Mouse (Mus musculus) cerebellum, adult 9-10 months (tissue): ENCODE data around the gene Them4.
A peak's percentile ranks its signal among the peaks of the same experiment; 100 is the strongest.
"Not testable (repeated sequence)": the region's sequence is repeated elsewhere in the genome, so short reads cannot be mapped to it uniquely, and the experiment has no call there.

ENCODE experiments used
- DNase-seq: peaks from one replicate; pipeline ENCODE4 v3.0.0; 2022

The Them4 gene

DNA sequence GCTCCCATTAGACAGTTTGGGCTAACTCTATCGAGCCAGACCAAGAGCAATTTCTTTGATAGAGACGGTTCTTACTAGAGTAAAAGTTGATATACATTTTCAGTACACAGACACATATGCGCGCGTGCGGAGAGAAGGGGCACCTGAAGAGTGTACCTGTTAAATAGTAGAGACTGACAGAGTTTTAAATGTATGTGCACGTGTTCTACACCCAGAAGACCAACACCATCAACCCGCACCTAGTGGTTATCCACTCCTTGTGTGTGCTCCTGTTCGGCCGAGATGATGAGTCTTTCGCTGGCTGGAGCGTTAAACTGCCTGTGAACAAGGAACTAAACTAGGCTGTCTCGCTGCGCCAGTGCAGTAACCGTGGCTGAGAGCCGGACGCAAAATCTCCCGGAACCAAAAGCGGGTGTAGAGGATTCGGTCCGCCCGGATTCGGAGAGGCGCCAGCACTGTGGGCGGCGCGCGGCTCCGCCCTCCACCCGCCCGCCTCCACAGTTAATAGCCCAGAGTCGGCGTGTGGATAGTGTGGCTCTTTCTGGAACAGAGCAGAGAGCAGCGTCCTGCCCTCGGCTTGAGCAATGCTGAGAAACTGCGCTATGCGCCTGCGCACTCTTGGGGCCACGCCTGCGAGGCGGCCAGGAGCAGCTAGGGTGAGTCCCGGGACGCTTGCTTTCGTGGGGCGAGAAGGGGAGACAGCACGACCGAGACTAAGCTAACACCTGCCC is at the start of gene Them4:
TSS of gene Them4 (plus strand) at position 457 of the 731 bp plus-strand sequence.
- DNase-seq: peak; percentile 97

DNA sequence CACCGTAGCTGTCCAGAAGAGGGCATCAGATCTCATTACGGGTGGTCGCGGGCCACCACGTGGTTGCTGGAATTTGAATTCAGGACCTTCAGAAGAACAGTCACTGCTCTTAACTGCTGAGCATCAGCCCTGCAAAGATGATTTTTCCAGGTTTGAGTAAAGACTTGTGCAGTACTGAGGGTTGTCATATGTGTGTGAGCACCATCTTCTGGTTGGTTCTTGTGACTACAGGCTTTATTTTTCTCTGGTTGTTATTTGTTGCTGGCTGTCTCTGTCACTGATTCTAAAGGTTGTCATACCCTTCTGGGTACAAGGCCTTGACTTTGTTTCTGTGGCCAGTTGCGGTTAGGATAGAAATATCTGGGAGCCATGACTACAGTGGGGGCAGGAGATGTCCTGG is 49.3 kb upstream of the Them4 start:
- no peak for DNase-seq

DNA sequence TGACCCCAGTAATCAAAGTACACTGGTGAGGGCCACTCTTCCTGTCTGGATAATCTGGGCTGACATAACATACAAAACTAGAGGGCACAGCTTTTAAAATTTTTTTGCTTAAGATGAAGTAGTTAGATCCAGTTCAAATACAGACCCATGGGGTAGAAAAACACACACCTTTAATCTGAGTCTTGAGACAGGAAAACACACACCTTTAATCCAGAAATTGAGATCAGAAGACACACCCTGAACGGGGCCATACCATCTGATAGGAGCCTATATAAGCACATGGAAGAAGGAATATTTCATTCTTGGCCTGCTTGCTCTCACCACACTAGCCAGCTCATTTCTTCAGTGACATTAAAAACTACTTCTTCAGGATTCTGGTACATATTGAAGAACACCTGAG is 46.2 kb upstream of the Them4 start, which contains the start of gene Gm4778:
TSS of gene Gm4778 (plus strand) at position 301 of the 400 bp plus-strand sequence.
- not testable (repeated sequence) for DNase-seq

DNA sequence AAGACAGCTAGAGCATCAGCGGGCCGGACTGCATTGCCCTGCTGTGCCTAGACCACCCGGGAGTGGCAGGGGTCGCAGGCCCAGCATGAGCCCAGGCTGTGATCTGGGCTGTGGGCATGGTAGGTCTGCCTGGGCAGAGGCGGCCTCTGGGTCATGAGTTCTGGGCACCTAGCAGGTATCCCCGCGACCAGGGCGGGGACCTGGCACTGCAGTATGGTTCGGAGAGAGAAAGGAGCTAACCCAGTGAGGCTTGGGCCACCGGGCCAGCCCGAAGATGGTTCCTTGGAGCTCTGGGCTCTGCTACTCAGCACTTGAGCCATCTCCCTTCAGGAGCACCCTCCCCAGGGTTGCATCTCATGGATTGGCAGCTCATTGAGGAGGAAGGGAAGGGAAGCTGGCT is 33.9 kb upstream of the Them4 start:
- DNase-seq: no peak

DNA sequence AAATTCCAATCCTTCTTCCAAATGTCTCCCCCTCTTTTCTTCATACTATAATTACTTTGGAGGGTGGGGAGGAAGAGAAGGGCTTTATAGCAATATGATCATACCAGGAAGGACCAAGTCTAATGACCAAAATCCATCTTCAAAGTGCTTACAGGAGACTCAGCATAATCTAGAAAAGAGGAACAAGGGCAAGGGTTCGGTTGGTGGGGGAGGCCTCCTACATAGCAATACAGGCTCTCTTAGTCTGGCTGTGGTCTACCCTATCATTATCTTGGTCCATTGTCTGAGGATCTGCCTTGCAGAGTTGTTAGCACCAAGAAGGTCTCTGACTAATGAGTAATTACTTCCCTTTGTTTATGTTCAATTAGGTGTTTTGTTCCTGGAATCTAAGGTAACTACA is 4.4 kb upstream of the Them4 start:
- no peak for DNase-seq

DNA sequence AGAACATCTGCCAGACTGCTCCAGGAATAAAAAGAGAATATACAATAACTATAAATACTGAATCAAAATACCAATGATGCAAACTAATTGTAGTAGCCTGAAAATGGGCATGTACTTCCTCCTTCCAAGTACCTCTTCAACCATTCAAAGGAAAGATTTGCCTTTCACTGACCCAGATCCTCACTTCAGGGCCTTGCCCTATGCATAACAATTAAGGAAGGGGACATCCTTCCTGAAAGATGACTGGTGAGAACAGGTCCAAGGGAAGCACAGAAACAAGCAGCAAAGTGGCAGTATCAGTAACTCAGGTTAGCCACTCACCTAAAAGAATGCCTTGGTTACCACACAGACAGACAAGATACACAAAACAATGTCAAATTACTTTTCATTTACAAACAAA is 2.9 kb upstream of the Them4 start:
- DNase-seq: no peak

DNA sequence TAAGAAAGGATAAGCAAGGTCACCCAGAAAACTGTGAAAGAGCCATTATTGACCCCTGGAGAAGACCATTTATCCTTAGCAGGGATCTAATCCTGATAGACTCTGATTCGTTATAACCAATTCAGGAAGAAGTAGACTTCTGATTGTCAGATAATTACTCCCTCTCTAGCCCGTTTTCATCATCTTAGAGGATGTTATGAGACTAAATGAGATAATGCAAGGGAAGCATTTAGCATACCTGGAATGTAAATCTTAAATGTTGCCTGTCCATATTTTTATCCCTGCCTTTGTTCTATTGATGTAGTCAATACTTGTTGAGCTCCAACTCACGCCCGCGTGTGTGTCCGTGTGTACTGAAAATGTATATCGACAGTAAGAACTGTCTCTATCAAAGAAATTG is 602 bp downstream of the Them4 start:
- peak; percentile 34 for DNase-seq

DNA sequence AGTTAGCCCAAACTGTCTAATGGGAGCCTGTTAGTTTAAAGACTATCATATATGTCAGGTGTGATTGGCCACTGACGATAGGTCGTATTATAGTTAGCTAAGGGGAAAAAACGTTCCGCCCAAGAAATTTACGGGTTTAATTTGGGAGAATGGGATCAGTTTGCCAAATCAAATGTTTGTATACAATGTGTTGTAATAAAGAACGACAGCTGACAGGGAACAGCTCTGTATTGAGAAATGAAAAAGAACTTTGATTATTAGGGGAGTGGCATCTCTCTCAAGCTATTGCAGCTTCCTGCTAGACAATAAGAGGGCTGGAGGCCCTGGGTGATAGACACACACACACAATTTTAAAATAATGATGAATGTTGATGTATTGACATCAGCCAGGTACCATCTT is 1.0 kb downstream of the Them4 start:
- no peak for DNase-seq

DNA sequence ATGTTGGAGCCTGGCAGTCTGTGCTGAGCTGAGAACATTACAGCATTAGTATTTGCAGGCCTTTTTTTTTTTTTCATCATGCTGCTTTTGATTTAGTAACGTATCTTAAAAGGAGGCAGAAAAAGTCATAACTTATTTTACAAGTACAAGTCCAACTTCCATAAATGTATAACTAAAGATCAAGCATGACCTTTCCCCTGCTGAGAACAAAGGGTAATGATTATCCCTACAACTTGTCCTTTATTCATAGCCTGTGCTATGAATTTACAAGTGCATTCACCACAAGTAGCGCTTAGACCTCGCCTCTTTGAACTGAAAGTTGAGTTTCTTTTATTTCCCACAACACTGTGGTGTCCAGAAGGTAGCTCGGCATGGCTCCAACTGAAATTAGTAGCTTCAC is 1.5 kb downstream of the Them4 start:
- DNase-seq: peak; percentile 21

DNA sequence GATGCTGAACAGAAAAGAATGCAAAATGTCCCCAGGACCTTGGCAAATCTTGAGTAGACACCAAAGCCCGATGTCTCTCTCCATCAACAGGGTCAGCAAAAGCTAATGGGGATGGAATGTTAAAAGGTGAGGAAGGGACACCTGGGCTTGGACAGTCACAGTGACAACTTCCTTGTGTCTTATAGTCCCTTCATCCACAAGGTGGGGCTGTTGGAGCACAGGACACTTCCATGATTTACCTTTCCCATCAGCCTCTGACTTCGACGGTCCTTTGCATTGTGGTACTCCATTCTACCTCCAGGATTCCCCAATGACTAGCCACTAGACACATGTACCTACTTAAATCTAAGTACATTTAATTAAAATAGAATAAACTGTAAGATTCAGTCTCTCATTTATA is 18.8 kb downstream of the Them4 start:
- DNase-seq: no peak

DNA sequence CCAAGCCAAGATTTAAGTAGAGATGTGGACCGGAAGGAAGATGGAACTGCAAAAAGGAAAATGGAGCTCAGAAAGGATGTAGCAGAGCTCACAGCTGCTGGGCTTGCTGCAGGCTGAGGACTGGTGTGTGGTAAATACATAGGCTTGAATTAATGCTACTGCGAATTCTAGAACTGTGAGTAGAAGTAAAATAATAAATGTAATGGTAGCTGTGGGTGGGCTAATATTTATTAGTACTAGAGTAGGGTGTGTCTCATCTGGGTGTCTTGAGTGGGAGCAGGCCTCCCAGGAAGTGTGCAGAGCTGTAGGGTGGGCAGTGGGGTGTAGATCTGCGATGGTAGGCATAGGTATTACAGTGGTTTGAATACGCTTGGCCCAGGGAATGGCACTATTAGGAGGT is 24.6 kb downstream of the Them4 start:
- no peak for DNase-seq

DNA sequence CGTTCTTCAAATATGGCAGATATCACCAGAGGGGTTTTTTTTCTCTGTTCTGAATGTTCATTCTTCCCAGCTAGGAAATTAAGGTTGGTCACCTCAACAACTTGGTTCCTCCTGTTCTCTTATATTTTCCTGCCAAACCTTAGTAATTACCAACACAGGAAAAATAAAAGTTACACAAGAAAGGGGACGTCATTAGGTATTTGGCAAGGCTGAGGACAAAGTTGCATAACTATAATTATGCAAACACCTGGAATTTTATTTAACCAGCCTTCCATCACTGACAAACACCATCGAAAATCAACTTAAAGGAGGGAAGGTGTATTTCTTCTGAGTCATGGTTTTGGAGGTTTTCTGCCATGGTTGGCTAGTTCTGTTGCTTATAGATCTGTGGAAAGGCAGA is 28.6 kb downstream of the Them4 start:
- DNase-seq: no peak

DNA sequence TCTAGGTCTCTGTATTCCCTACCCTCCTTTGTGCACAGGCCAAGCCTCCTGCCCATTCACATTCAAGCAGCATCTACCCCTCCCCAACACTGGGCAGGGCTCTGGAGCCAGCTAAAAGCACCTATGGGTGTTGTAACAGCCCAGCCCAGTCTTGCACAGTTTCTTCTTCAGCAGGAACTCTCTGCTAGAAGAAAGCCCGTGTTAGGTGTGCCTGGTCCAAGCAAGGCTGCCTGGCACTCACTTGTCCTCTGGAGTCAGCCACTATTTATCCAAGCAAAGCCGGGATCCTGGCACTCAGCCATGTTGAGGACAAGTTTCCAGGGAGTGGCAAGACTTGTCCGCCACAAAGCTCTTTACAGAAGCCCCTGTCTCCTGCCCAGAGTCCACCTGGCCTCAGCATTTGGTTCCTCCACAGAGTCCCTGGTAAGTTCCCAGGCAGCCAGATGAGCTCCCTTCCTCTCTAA is 32.1 kb downstream of the Them4 start, which contains the start of gene Them5:
TSS of gene Them5 (plus strand) at position 141 of the 464 bp plus-strand sequence.
- DNase-seq: no peak

DNA sequence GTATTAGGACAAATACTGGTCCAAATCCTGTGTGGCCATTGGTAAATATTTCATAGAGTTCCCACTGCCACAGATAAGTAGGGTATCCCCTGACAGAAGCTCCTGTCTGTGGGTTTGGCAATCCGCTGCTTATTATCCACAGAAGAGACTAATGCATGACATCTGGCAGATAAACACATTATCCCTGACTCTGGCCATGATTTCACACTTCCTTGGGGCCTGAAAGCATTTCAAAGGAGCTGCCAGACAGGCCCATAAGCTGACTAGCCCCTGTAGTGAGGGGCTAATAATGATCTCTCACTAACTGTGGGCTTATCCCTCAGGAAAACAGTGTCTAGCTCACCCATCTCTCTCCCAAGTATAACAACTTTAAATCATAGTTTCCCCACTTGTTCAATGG is 32.7 kb downstream of the Them4 start:
- no peak for DNase-seq

DNA sequence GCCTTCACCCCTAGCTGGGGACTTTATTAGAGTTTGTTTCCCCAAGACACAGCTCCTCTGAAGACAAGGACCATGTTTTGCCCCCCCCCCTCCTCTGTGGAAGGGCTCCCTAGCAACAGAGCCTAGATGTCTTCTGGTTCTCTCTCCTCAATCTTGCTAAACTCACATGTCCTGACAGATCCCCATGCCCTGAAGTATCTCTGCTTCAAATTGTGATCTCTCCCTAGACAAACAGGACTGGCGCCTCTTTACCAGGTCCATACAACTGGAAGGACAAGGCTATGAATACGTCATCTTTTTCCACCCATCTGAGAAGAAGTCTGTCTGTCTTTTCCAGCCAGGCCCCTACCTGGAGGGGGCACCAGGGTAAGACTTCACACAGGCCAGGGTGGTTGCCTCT is 34.3 kb downstream of the Them4 start:
- no peak for DNase-seq

DNA sequence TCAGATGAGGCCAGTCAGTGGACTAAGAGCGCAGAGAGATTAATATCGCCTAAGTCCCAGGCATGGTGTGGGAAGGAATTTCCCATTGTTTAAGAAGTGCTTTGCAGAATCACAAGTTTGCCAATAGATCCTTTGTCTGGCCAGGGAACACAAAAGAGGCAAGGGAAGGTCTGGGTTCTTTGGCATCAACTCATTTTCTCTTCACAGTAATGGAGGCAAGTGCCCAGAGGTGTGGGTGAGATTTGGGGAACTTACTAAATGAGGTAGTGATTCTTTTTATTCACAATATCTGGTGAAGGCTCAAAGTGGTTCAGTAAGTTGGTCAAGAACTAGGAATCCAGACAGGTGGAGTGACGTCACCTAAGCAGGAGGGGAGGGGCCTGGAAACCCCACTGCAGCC is 35.0 kb downstream of the Them4 start:
- no peak for DNase-seq

DNA sequence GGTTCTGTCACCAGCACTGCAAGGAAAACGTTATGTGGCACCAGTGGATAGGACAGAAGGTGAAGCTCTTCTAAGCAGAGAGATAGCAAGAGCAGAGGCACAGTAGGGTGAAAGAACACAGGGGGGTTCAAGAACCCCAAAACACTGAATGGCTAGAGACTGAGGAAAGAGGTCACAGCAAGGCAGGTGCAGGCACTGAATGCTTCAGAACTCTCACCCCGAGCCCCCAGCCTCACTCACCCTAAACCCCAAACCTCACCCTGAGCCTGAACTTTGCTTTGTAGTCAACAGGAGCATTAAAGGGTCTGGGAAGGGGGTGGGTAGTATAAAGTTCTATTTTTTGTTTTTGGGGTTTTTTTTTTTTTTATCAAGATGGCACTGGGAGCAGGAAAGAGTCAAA is 38.3 kb downstream of the Them4 start:
- no peak for DNase-seq

DNA sequence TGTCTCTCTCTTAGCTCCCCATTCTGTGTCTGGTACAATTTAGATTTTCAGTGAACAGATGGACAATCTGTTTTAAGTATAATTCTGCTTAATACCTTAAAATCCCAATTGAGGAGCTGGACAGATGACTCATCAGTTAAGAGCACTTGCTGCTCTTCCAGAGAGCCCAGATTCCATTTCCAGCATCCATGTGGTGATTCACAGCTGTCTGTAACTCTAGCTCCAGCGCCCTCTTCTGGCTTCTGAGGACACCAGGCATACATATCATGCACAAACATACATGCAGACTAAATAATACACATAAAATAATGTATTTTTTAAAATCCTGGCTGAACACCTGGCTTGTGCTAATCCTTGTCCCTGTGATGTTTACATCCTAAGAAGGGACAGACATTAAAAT is 50.9 kb downstream of the Them4 start:
- no peak for DNase-seq

DNA sequence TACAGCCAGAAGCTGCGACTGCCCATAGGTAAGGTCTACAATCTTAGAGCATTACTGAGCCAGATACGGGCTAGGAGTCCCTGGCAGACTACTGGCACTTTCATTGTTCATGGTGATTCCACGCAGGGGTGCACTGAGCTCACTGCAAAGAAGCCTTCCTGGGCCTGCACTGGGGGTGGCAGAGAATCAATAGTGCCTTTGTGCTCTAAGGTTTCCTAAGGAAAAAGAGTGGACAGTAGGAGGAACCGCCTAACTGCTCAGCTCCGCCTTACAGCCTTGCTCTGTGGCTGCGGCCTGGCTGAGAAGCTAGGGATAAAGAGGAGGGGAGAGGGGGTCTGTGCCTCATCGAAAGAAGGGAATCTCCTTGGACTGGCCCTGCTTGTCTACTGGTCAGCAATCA is 52.2 kb downstream of the Them4 start, which contains the start of gene C2cd4d:
TSS of gene C2cd4d (plus strand) at position 301 of the 400 bp plus-strand sequence.
- no peak for DNase-seq

DNA sequence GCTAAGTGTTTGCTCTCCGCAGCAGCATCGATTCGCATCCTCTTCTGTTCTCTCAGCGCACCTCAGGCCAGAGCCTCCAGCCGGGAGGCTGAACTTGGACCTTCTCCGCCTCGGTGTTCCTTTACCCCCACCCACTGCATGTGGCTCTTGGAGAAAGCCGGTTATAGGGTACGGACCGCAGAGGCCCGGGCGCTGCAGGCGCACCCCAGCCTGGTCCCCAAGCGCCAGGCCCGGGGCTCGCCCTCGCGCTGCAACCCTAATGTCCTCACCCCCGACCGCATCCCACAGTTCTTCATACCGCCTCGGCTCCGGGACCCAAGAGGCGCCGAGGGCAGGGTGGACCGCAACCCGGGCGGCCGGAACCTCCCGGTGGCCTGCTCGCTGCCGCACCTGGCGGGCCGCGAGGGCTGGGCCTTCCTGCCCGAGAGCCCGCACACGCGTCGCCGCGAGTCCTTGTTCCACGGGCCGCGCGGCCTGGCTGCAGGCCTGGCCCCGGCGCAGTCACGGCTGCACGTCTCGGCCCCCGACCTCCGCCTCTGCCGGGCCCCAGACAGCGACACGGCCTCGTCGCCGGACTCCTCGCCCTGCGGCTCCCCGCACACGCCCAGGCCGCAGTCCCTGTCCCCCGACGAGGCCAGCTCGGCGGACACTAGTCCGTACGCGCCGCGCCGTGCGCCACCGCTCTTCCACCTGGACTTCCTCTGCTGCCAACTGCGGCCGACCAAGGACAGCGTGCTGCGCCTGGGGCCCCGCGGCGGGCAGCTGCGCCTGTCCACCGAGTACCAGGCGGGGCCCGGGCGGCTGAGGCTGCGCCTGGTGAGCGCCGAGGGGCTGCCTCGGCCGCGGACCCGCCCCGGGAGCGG is 53.6 kb downstream of the Them4 start:
- DNase-seq: peak; percentile 60

DNA sequence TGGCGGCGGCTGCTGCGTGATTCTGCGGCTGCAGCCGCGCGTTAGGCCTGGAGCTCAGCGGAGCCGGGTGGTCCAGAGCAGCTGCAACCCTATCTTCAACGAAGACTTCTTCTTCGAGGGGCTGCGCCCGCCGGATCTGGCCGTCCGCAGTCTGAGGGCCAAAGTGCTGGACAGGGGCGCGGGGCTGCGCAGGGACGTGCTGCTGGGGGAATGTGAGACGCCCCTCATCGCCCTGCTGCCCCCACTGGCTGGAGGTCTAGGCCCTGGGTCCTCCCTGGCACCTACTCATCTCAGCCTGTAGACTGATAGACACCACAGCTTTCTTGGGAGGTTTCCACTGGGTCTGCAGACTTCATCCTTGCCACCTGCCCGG is 54.3 kb downstream of the Them4 start:
- peak; percentile 45 for DNase-seq

DNA sequence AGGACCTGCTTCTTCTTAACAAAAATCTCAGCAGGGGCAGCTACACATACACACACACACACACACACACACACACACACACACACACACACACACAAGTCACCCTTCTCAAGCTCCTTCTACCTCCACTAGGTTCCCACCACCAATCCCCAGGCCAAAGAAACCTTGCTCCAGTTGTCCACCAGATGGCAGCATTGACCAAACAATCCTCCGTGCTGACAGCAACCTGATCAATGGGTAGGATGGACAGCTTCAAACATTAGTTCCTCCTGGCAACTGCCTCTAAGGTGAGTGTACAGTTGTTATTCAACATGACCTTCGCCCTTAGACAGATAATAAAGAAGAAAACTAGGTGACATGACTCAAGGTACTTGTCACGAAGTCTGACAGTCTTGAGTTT is 56.9 kb downstream of the Them4 start:
- peak; percentile 89 for DNase-seq

DNA sequence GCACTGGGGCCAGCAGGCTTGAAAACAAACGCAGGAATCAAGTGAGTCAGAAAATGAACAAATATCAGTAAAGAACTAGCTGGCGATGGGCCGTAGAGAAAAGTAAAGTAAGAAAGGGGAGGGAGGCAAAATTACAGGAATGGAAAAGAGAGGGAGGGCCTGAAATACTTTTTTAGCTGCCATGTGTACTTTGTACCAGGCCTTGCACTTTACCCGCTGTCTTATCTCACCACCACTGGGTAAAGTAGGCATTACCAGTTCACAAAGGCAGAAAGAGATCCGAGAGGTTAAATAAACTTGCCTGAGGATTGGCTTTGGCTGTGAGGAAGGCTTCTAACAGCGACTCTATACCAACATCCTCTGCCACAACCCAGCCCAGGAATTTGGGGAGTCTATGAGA is 57.6 kb downstream of the Them4 start:
- DNase-seq: no peak

DNA sequence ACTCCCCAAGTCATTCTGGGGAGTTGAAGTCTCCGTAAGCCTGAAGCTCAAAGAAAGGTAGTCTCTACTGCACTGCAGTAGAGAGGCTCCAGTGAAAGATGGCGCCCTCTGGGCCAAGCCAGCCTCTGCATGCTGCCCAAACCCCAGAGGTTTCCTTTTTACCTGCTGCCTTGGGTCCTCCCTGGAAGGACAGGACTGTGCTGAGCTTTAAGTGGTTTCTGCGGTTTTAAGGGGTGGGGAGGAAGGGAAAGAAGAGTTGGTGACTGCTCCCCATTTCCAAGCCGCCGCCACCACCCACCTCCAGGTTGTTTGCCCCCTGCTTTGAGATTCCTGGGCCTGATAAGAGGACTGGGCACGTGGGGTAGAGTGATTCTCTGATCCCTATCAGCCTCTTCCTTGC is 58.7 kb downstream of the Them4 start:
- no peak for DNase-seq
